Mouse (Mus musculus) stomach, embryonic 14.5 days (tissue): Measurements from ENCODE around the gene Tor1a. TPM values are rescaled to one million over a fixed set of nuclear protein-coding genes. Genes with fewer than 3 reads are reported as not detected.

ENCODE experiments used
- ATAC-seq: fragments of 200-750 bp; cut with Nextera tagmentation; 2 replicates; pipeline ENCODE4 v1.8.0; 2017; ENCODE audit warnings: low read depth, moderate TSS enrichment; ENCODE audit not compliant: insufficient number of reproducible peaks, insufficient read depth, low FRiP score
- H3K27ac ChIP-seq: fragments of 300-500 bp; sonication (generic); 2 replicates; pipeline ENCODE4 v1.5.1; 2014; ENCODE audit warnings: mild to moderate bottlenecking, low read length, moderate library complexity, mixed read lengths
- H3K27me3 ChIP-seq: fragments of 300-500 bp; sonication (generic); 2 replicates; pipeline ENCODE4 v1.6.1; 2014; ENCODE audit warnings: low read length, control low read depth, mixed read lengths; ENCODE audit not compliant: control insufficient read depth, insufficient read depth
- H3K36me3 ChIP-seq: fragments of 300-500 bp; sonication (generic); 2 replicates; pipeline ENCODE4 v1.6.1; 2014; ENCODE audit warnings: mild to moderate bottlenecking, control low read depth, low read length, moderate library complexity, mixed read lengths; ENCODE audit not compliant: control insufficient read depth, insufficient read depth
- H3K4me1 ChIP-seq: fragments of 300-500 bp; sonication (generic); 2 replicates; pipeline ENCODE4 v1.6.1; 2014; ENCODE audit warnings: low read length, control low read depth, mixed read lengths; ENCODE audit not compliant: control insufficient read depth, insufficient read depth
- H3K4me2 ChIP-seq: fragments of 300-500 bp; sonication (generic); replicated peaks from 2 replicates; pipeline ENCODE4 v1.6.1; 2014; ENCODE audit warnings: low read depth, low read length, control low read depth
- H3K4me3 ChIP-seq: fragments of 300-500 bp; sonication (generic); 2 replicates; pipeline ENCODE4 v1.5.1; 2014; ENCODE audit warnings: low read depth, low read length, control low read depth
- H3K9ac ChIP-seq: fragments of 300-500 bp; sonication (generic); replicated peaks from 2 replicates; pipeline ENCODE4 v1.6.1; 2014; ENCODE audit warnings: low read depth, mild to moderate bottlenecking, control low read depth, low read length, moderate library complexity, mixed read lengths
- H3K9me3 ChIP-seq: fragments of 300-500 bp; sonication (generic); 2 replicates; pipeline ENCODE4 v1.6.1; 2016; ENCODE audit warnings: low read depth, low read length, control low read depth; ENCODE audit not compliant: control insufficient read depth
- WGBS: fragments of 180-500 bp; shearing (Covaris S2); extraction: QIAGEN DNeasy Blood & Tissue Kit; methylation state at CpG from one replicate; pipeline ENCODE4 v1.1.7; 2014; 5-methylcytosine and 5-hydroxymethylcytosine counted together
- polyA plus RNA-seq: library from polyadenylated mRNA; unstranded; fragments of >200 nt; fragmentation: Nextera tagmentation; extraction: Ambion mirVana; gene quantifications from 2 replicates; pipeline ENCODE4 v1.2.1, GENCODE M21; 2014

The Tor1a gene
- polyA plus RNA-seq, 1 experiment from 2014 or later: 68.6 TPM

DNA sequence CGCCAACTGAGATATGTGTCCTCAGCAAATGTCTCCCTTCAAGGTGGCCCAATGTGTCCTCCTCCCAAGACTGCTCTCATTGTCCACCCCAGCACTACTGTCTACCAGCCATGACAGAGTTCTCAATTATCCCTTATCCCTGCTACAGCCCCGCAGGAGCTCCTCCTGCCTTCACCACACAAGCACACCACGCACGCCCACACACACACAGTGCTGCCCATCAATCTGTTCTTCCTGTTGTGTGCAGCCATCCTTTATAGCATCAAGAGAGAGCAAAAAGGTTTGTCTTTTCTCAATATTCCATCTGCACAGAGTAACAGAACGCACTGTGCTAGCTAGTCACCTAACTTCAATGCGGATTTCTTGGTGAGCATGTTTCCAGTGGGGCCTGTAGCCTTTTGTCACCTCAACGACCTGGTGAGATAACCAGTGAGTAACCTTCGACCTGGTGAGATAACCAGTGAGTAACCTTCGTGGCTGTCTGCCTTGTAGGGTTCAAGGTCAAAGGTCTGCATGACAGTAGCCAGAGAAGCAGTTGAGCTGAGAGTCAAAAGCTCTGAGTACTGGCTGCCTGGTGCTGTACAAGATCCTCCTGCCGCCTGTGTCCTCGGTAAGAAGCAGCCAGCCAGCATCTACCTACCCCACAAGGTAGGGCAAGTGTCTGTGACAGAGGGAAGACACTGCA, 5.0 kb downstream of the Tor1a start:
- Histone ChIP-seq H3K4me2 (no peak overlapping the region), H3K27ac (no peak overlapping the region), H3K36me3 (peaks cover 67% of the 10 kb centered on the region), H3K27me3 (no peaks in the 10 kb centered on the region), H3K9me3 (no peaks in the 10 kb centered on the region), H3K4me3 (no peak overlapping the region), H3K4me1 (peaks cover 12% of the 10 kb centered on the region), H3K9ac (no peak overlapping the region)
- ATAC-seq: no peak
- WGBS: 81% methylated on average over 11 of the region's 11 CpGs

DNA sequence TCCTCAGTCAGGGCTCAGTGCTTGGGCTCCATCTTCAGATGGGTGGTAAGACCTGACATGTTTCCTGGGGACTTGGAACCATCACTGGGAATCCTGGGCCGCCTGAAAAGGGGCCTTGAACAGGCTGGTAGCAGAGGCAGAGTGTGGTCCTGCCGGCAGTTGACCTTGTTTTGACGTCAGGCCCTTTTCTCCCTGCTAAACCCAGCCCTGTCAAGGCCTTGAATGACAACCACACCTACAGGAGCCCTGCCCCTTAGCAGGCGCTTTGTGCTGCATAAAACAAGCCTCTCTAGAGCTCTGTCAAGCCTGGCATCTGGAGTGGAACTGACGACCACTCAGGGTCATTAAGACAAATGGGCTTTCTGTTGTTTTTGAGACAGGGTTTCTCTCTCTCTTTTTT, 7.9 kb downstream of the Tor1a start:
- H3K4me2 ChIP-seq: no peak overlapping the region
- no peak overlapping the region for H3K4me3 ChIP-seq
- no peak overlapping the region for H3K27ac ChIP-seq
- WGBS: 38% methylated on average over 5 of the region's 5 CpGs
- no peak overlapping the region for H3K9ac ChIP-seq
- peaks cover 85% of the 10 kb centered on the region for H3K36me3 ChIP-seq
- H3K4me1 ChIP-seq: peaks cover 4% of the 10 kb centered on the region; the same call in 1 of the 2 replicates
- no peaks in the 10 kb centered on the region for H3K27me3 ChIP-seq
- H3K9me3 ChIP-seq: no peaks in the 10 kb centered on the region
- ATAC-seq: no peak

DNA sequence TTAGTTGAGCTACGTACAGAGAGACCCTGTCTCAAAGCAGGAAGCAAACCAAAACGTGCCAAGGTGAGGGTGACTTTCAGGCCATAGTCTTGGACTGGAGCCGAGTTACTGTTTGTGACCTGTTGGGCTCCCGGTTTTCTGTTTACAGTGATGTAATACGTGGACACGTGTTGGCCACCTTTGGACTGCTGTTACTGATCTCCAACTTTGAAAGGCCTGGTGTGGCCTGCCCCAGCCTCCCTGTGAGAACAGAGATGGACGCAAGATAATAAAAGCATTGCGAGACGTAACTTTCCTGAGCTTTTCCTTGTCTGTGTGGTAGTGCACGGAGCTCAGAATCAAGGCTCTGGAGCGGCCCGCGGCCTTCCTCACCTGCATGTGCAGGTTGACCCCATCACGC, 9.0 kb downstream of the Tor1a start:
- Histone ChIP-seq H3K9ac (no peak overlapping the region), H3K27me3 (no peaks in the 10 kb centered on the region), H3K4me2 (no peak overlapping the region), H3K9me3 (no peaks in the 10 kb centered on the region), H3K27ac (no peak overlapping the region), H3K4me1 (peaks cover 16% of the 10 kb centered on the region), H3K36me3 (peaks cover 80% of the 10 kb centered on the region), H3K4me3 (no peak overlapping the region)
- no peak for ATAC-seq
- WGBS: 88% methylated on average over 14 of the region's 14 CpGs

- H3K27ac ChIP-seq: no peak overlapping the region
- peaks cover 68% of the 10 kb centered on the region for H3K36me3 ChIP-seq
- no peaks in the 10 kb centered on the region for H3K27me3 ChIP-seq
- no peak overlapping the region for H3K4me3 ChIP-seq
- peaks cover 17% of the 10 kb centered on the region for H3K4me1 ChIP-seq
- no peaks in the 10 kb centered on the region for H3K9me3 ChIP-seq
- no peak overlapping the region for H3K9ac ChIP-seq
- H3K4me2 ChIP-seq: no peak overlapping the region
- no peak for ATAC-seq
- 89% methylated on average over 4 of the region's 4 CpGs for WGBS
Measured at GRCm38 (mm10) chr2:30957511-30957910, 10.2 kb downstream of the Tor1a start.

DNA sequence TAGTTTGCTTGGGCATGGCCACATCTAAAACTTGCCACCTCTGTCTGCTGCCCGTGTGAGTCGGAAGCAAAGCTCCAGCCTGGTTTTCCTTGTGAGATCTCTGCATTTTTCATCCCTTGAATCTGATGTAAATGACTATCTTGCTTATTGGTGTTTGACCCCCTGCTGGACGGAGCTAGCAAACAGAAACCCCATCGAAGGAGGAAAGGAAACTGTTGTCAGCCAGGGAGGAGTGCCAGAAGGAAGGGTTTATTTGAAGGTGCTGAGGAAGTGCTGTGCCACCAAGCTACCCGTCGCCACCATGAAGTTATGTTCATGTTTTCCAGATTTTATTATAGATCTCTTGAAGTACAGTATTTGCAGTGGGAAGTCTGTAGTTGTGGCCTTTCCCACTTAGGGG, 12.9 kb downstream of the Tor1a start:
- no peak overlapping the region for H3K4me3 ChIP-seq
- H3K36me3 ChIP-seq: peaks cover 46% of the 10 kb centered on the region
- 62% methylated on average over 6 of the region's 6 CpGs for WGBS
- ATAC-seq: no peak
- H3K4me1 ChIP-seq: peaks cover 17% of the 10 kb centered on the region
- no peaks in the 10 kb centered on the region for H3K9me3 ChIP-seq
- H3K9ac ChIP-seq: no peak overlapping the region; the same call in 1 of the 2 replicates
- peak overlapping the region; percentile 89 for H3K4me2 ChIP-seq
- no peak overlapping the region for H3K27ac ChIP-seq
- no peaks in the 10 kb centered on the region for H3K27me3 ChIP-seq

DNA sequence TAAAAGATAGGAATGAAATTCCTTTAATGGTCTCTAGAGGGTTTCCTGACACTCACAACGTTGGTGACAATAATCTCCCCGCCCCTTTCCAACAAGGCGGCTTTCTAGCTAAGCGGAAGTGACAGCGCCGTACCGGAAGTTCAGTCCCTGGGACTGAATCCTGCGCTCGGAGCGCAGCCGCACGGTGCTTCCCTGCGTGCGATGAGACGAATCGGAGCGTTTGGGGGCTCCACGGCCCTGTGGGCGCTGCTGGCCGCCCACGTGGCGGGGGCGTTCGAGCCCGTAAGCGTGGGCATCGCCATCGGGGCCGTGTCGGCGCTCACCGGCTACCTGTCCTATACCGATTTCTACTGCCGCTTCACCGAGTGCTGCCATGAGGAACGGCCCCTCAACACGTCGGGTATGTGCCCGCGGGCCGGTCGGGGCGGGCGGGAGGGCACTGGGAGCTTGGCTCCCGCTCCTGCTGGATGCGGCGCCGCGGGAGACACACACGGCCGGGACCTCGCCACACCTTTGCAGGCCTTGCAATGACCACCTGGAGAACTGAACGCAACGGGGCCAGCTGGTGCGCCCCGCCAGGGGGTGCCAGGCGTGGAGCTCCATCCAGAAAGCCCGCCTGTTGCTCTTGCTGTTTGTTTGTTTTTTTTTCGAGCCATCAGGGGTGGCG, 14.8 kb downstream of the Tor1a start, which contains the start of gene Tor1b:
Gene Tor1b, plus strand, starts transcription at position 136 of the 667 bp plus-strand sequence.
- peaks cover 17% of the 10 kb centered on the region for H3K4me1 ChIP-seq
- peak within 1 kb of the TSS; percentile 89 for H3K9ac ChIP-seq
- WGBS: under 1% methylated on average over 60 of the region's 60 CpGs
- peak within 1 kb of the TSS; percentile 89 for H3K4me2 ChIP-seq
- peaks cover 28% of the 10 kb centered on the region for H3K36me3 ChIP-seq
- H3K4me3 ChIP-seq: peak within 1 kb of the TSS; percentile 91
- no peaks in the 10 kb centered on the region for H3K27me3 ChIP-seq
- no peaks in the 10 kb centered on the region for H3K9me3 ChIP-seq
- peak within 1 kb of the TSS; percentile 86 for H3K27ac ChIP-seq
- ATAC-seq: peak; percentile 79

GRCm38 (mm10) chr2:30952457-30952823, 15.3 kb downstream of the Tor1a start:
- no peak for ATAC-seq
- peaks cover 23% of the 10 kb centered on the region for H3K36me3 ChIP-seq
- H3K4me2 ChIP-seq: peak overlapping the region; percentile 89
- peak overlapping the region; percentile 89; the same call in 1 of the 2 replicates for H3K9ac ChIP-seq
- peaks cover 17% of the 10 kb centered on the region for H3K4me1 ChIP-seq
- peak overlapping the region; percentile 91 for H3K4me3 ChIP-seq
- H3K27me3 ChIP-seq: no peaks in the 10 kb centered on the region
- WGBS: 27% methylated on average over 5 of the region's 5 CpGs
- H3K9me3 ChIP-seq: no peaks in the 10 kb centered on the region
- peak overlapping the region; percentile 86; the same call in 1 of the 2 replicates for H3K27ac ChIP-seq

DNA sequence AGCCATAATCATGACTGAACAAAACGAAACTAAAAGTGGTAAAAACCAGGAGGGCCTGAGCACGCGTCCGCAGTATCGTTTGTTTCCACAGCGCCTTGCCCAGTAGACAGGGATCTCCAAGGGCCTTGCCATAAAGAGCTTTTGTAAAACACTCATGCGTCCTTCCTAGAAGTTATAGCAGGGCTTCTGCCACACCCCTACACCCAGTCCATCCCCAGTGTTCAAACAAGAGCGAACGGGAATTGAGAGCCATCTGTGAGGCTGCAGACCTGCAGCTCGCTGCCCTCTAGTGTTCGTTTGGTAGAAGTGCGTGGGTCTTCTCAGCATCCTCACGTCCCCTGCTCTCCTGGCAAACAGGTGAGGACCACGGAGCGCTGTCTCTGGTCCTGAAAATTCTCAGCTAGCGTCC, 25.1 kb downstream of the Tor1a start:
- Histone ChIP-seq H3K4me3 (0 out of 2 replicates have a peak overlapping the region, but pooled peaks have one; percentile 9), H3K27me3 (no peaks in the 10 kb centered on the region), H3K36me3 (no peaks in the 10 kb centered on the region), H3K4me1 (no peaks in the 10 kb centered on the region), H3K4me2 (peak overlapping the region; percentile 38), H3K9ac (no peak overlapping the region), H3K27ac (no peak overlapping the region), H3K9me3 (no peaks in the 10 kb centered on the region)
- ATAC-seq: peak; percentile 74; the same call in 1 of the 2 replicates
- 27% methylated on average over 16 of the region's 16 CpGs for WGBS
